Mouse (Mus musculus) hindbrain, embryonic 16.5 days (tissue): ENCODE data around the gene Auts2. TPM values are rescaled to one million over a fixed set of nuclear protein-coding genes. Genes with fewer than 3 reads are reported as not detected.

ENCODE experiments used
- ATAC-seq: fragments of 200-750 bp; cut with Nextera tagmentation; 2 replicates; pipeline ENCODE4 v1.8.0; 2017; ENCODE audit warnings: moderate TSS enrichment, moderate library complexity
- H3K27ac ChIP-seq: fragments of 300-500 bp; sonication (generic); 2 replicates; pipeline ENCODE4 v1.5.1; 2014; ENCODE audit warnings: low read depth, mild to moderate bottlenecking, control low read depth, low read length, moderate library complexity
- H3K27me3 ChIP-seq: fragments of 300-500 bp; sonication (generic); replicated peaks from 2 replicates; pipeline ENCODE4 v1.6.1; 2014; ENCODE audit warnings: low read length; ENCODE audit not compliant: control insufficient read depth, insufficient read depth
- H3K36me3 ChIP-seq: fragments of 300-500 bp; sonication (generic); 2 replicates; pipeline ENCODE4 v1.6.1; 2014; ENCODE audit warnings: mild to moderate bottlenecking, low read length, moderate library complexity, mixed read lengths; ENCODE audit not compliant: control insufficient read depth, insufficient read depth
- H3K4me1 ChIP-seq: fragments of 300-500 bp; sonication (generic); 2 replicates; pipeline ENCODE4 v1.6.1; 2014; ENCODE audit warnings: low read depth, low read length; ENCODE audit not compliant: control insufficient read depth, insufficient read depth
- H3K4me2 ChIP-seq: fragments of 300-500 bp; sonication (generic); 2 replicates; pipeline ENCODE4 v1.6.1; 2014; ENCODE audit warnings: mild to moderate bottlenecking, low read length, control low read depth, moderate library complexity
- H3K4me3 ChIP-seq: fragments of 300-500 bp; sonication (generic); 2 replicates; pipeline ENCODE4 v1.5.1; 2014; ENCODE audit warnings: mild to moderate bottlenecking, low read length, control low read depth, moderate library complexity
- H3K9ac ChIP-seq: fragments of 300-500 bp; sonication (generic); 2 replicates; pipeline ENCODE4 v1.6.1; 2014; ENCODE audit warnings: low read depth, mild to moderate bottlenecking, control low read depth, low read length, moderate library complexity
- H3K9me3 ChIP-seq: fragments of 300-500 bp; sonication (generic); 2 replicates; pipeline ENCODE4 v1.6.1; 2014; ENCODE audit warnings: mild to moderate bottlenecking, low read length, moderate library complexity; ENCODE audit not compliant: control insufficient read depth
- WGBS: fragments of 180-500 bp; shearing (Covaris S2); extraction: QIAGEN DNeasy Blood & Tissue Kit; methylation state at CpG from one replicate; pipeline ENCODE4 v1.1.7; 2014; 5-methylcytosine and 5-hydroxymethylcytosine counted together
- polyA plus RNA-seq: library from polyadenylated mRNA; unstranded; fragments of >200 nt; fragmentation: Nextera tagmentation; extraction: Ambion mirVana; gene quantifications from 2 replicates; pipeline ENCODE4 v1.2.1, GENCODE M21; 2015

The Auts2 gene
- polyA plus RNA-seq, 1 experiment from 2014 or later, result 43.2 TPM

GRCm38 (mm10) chr5:131718013-131718412 lies 825.1 kb downstream of the Auts2 start:
- 0 out of 2 replicates have a peak, but pooled peaks cover 2% of the 10 kb centered on the region for H3K36me3 ChIP-seq
- H3K9me3 ChIP-seq, result no peaks in the 10 kb centered on the region
- no peaks in the 10 kb centered on the region for H3K27me3 ChIP-seq
- no peak overlapping the region for H3K4me3 ChIP-seq
- no peak overlapping the region for H3K9ac ChIP-seq
- peaks cover 31% of the 10 kb centered on the region for H3K4me1 ChIP-seq
- peak overlapping the region; percentile 69 for H3K27ac ChIP-seq
- WGBS, result 27% methylated on average over 13 of the region's 13 CpGs
- peak; percentile 62 for ATAC-seq
- no peak overlapping the region for H3K4me2 ChIP-seq

- Histone ChIP-seq H3K27me3 (no peaks in the 10 kb centered on the region), H3K4me1 (peaks cover 31% of the 10 kb centered on the region), H3K27ac (peak overlapping the region; percentile 69), H3K9me3 (no peaks in the 10 kb centered on the region), H3K36me3 (0 out of 2 replicates have a peak, but pooled peaks cover 2% of the 10 kb centered on the region), H3K9ac (no peak overlapping the region), H3K4me2 (0 out of 2 replicates have a peak overlapping the region, but pooled peaks have one; percentile 1), H3K4me3 (no peak overlapping the region)
- WGBS, result 45% methylated on average over 19 of the region's 19 CpGs
- ATAC-seq, result peak; percentile 79
Measured at GRCm38 (mm10) chr5:131717359-131717965, 825.7 kb downstream of the Auts2 start.

GRCm38 (mm10) chr5:131714979-131715378 lies 828.2 kb downstream of the Auts2 start:
- WGBS, result 87% methylated on average over 5 of the region's 5 CpGs
- no peaks in the 10 kb centered on the region for H3K9me3 ChIP-seq
- H3K4me2 ChIP-seq, result no peak overlapping the region
- no peak for ATAC-seq
- peaks cover 26% of the 10 kb centered on the region for H3K4me1 ChIP-seq
- no peak overlapping the region for H3K9ac ChIP-seq
- no peaks in the 10 kb centered on the region for H3K27me3 ChIP-seq
- H3K36me3 ChIP-seq, result 0 out of 2 replicates have a peak, but pooled peaks cover 2% of the 10 kb centered on the region
- no peak overlapping the region for H3K27ac ChIP-seq
- H3K4me3 ChIP-seq, result no peak overlapping the region

- Histone ChIP-seq H3K4me1 (peaks cover 9% of the 10 kb centered on the region), H3K9ac (no peak overlapping the region), H3K36me3 (0 out of 2 replicates have a peak, but pooled peaks cover 2% of the 10 kb centered on the region), H3K9me3 (no peaks in the 10 kb centered on the region), H3K27ac (no peak overlapping the region), H3K4me2 (no peak overlapping the region), H3K27me3 (no peaks in the 10 kb centered on the region), H3K4me3 (no peak overlapping the region)
- no peak for ATAC-seq
- WGBS, result 87% methylated on average over 2 of the region's 2 CpGs
Measured at GRCm38 (mm10) chr5:131712441-131712840, 830.7 kb downstream of the Auts2 start.

GRCm38 (mm10) chr5:131711474-131712129 lies 831.5 kb downstream of the Auts2 start:
- Histone ChIP-seq H3K4me3 (no peak overlapping the region), H3K4me1 (peaks cover under 1% of the 10 kb centered on the region; the same call in 1 of the 2 replicates)
- 53% methylated on average over 5 of the region's 5 CpGs for WGBS

GRCm38 (mm10) chr5:131710735-131711473 lies 832.2 kb downstream of the Auts2 start:
- Histone ChIP-seq H3K27ac (no peak overlapping the region), H3K36me3 (0 out of 2 replicates have a peak, but pooled peaks cover 2% of the 10 kb centered on the region), H3K4me3 (no peak overlapping the region), H3K4me2 (no peak overlapping the region), H3K27me3 (no peaks in the 10 kb centered on the region), H3K4me1 (no peaks in the 10 kb centered on the region), H3K9me3 (no peaks in the 10 kb centered on the region), H3K9ac (no peak overlapping the region)
- ATAC-seq, result no peak
- WGBS, result 68% methylated on average over 8 of the region's 8 CpGs

More at GRCm38 (mm10) chr5:131711474-131712129, 831.5 kb downstream of the Auts2 start:
- H3K4me2 ChIP-seq, result no peak overlapping the region
- ATAC-seq, result no peak
- no peak overlapping the region for H3K9ac ChIP-seq
- no peaks in the 10 kb centered on the region for H3K9me3 ChIP-seq
- 0 out of 2 replicates have a peak, but pooled peaks cover 2% of the 10 kb centered on the region for H3K36me3 ChIP-seq
- no peaks in the 10 kb centered on the region for H3K27me3 ChIP-seq
- H3K27ac ChIP-seq, result 0 out of 2 replicates have a peak overlapping the region, but pooled peaks have one; percentile 36

GRCm38 (mm10) chr5:131707471-131707870 lies 835.7 kb downstream of the Auts2 start:
- WGBS, result 59% methylated on average over 7 of the region's 7 CpGs
- Histone ChIP-seq H3K9me3 (no peaks in the 10 kb centered on the region), H3K9ac (no peak overlapping the region), H3K4me1 (peaks cover 4% of the 10 kb centered on the region; the same call in 1 of the 2 replicates), H3K4me3 (no peak overlapping the region), H3K27me3 (no peaks in the 10 kb centered on the region), H3K4me2 (no peak overlapping the region), H3K27ac (no peak overlapping the region), H3K36me3 (no peaks in the 10 kb centered on the region)
- peak; percentile 60; the same call in 1 of the 2 replicates for ATAC-seq

- no peak overlapping the region for H3K4me3 ChIP-seq
- no peak overlapping the region for H3K27ac ChIP-seq
- WGBS, result 60% methylated on average over 6 of the region's 6 CpGs
- peaks cover 4% of the 10 kb centered on the region; the same call in 1 of the 2 replicates for H3K4me1 ChIP-seq
- no peaks in the 10 kb centered on the region for H3K27me3 ChIP-seq
- ATAC-seq, result no peak
- H3K36me3 ChIP-seq, result no peaks in the 10 kb centered on the region
- H3K4me2 ChIP-seq, result no peak overlapping the region
- H3K9me3 ChIP-seq, result no peaks in the 10 kb centered on the region
- no peak overlapping the region for H3K9ac ChIP-seq
Measured at GRCm38 (mm10) chr5:131703729-131704128, 839.4 kb downstream of the Auts2 start.
